Mouse (Mus musculus): ENCODE data around the gene Nupr1. TPM values are rescaled to one million over a fixed set of nuclear protein-coding genes. Genes with fewer than 3 reads are reported as not detected.

Nupr1 gene
- polyA plus RNA-seq, 1 experiment from 2014 or later, result 24.5 TPM

DNA sequence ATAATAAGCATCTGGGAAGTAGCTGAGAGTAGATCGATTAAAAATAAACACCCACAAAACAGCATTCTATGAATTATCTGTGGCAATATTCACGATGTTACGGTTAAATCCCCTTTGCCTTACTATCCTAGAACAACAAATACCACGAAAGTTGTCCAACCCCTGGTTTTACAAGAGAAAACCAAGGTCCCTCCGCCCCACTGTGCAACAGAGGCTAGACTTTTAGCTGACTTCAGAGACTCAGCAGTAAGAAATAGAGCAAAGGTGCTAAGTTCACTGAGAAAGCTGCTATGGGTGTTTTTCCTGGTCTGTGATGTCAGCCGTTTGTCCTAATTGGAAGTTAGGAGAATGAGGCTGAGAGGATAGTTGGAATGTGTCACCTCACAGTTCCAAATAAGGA is 46.9 kb downstream of the Nupr1 start:
- Histone ChIP-seq H3K4me2 (ENCODE audit: low read length) (peak overlapping the region; percentile 61), H3K9ac (ENCODE audit: low read depth, low read length) (peak overlapping the region; percentile 56; the same call in 1 of the 2 replicates), H3K36me3 (ENCODE audit: insufficient read depth, low read length) (no peaks in the 10 kb centered on the region), H3K27ac (peak overlapping the region; percentile 89; the same call in 1 of the 2 replicates), H3K9me3 (replicated peaks; ENCODE audit: low read length) (no peaks in the 10 kb centered on the region), H3K27me3 (ENCODE audit: insufficient read depth, low read length) (no peaks in the 10 kb centered on the region), H3K4me3 (replicated peaks; ENCODE audit: low read depth, low read length) (peak overlapping the region; percentile 52), H3K4me1 (replicated peaks; ENCODE audit: insufficient read depth, low read length) (no peaks in the 10 kb centered on the region; the same call in 1 of the 2 replicates)
- 52% methylated on average over 6 of the region's 6 CpGs for WGBS
- no peak for ATAC-seq (replicated peaks; ENCODE audit: low FRiP score, low read depth)
- DNase-seq (ENCODE audit: low spot score), result peak; percentile 12
- TF ChIP-seq CTCF (IDR thresholded peaks at IDR 0.05; ENCODE audit: low read depth), result no peak

DNA sequence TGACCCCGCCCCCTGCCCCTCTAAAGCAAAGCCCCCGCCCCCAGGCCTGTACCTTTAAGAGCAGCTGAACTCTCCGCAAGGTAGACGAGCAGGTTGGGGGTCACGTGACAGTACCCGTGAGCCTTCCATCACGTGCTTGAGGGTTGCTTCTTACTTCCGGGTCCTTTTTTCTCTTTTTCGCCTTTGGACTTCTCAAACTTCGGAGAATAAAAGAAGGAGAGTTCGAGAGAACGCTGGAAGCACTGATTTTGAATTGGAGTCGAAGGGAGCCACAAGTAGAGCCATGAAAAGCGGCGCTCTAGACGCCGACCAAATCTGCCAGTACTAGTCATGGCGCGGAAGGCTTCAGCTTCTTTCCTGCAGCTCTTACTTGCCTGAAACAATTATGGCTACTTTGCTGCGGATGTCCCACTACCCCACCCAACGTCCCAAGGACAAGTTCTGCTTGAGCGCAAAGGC is 47.4 kb downstream of the Nupr1 start:
- Histone ChIP-seq H3K4me2 (ENCODE audit: low read length) (peak overlapping the region; percentile 61), H3K9me3 (replicated peaks; ENCODE audit: low read length) (no peaks in the 10 kb centered on the region), H3K27me3 (ENCODE audit: insufficient read depth, low read length) (no peaks in the 10 kb centered on the region), H3K9ac (ENCODE audit: low read depth, low read length) (peak overlapping the region; percentile 56), H3K4me3 (replicated peaks; ENCODE audit: low read depth, low read length) (peak overlapping the region; percentile 52), H3K27ac (peak overlapping the region; percentile 89), H3K4me1 (replicated peaks; ENCODE audit: insufficient read depth, low read length) (no peaks in the 10 kb centered on the region; the same call in 1 of the 2 replicates), H3K36me3 (ENCODE audit: insufficient read depth, low read length) (0 out of 2 replicates have a peak, but pooled peaks cover 3% of the 10 kb centered on the region)
- no peak for TF ChIP-seq CTCF (IDR thresholded peaks at IDR 0.05; ENCODE audit: low read depth)
- ATAC-seq (replicated peaks; ENCODE audit: low FRiP score, low read depth) (peak; percentile 82), DNase-seq (ENCODE audit: low spot score) (peak; percentile 93)
- WGBS, result under 1% methylated on average over 22 of the region's 22 CpGs

DNA sequence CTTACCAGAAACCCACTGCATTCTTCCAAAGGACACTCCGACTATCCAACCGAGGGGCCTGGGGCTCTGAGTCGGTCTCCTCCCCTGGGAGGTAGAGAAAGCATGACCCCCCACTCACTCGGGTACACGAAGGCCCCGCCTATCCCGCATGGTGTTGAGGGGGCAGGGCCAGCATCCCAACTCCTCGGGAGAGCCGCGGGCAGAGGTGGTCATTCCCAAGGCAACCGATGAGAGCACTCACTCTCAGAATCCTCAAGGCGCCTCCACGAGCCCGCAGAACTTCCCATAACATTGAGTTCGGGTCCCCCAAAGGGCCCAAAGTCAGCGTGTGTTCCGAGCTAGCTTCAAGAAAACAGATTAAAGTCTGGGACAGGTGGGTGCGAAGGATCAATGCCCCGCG is 47.9 kb downstream of the Nupr1 start:
- Histone ChIP-seq H3K9ac (ENCODE audit: low read depth, low read length) (peak overlapping the region; percentile 56), H3K27ac (0 out of 2 replicates have a peak overlapping the region, but pooled peaks have one; percentile 14), H3K4me1 (replicated peaks; ENCODE audit: insufficient read depth, low read length) (no peaks in the 10 kb centered on the region; the same call in 1 of the 2 replicates), H3K9me3 (replicated peaks; ENCODE audit: low read length) (no peaks in the 10 kb centered on the region), H3K36me3 (ENCODE audit: insufficient read depth, low read length) (0 out of 2 replicates have a peak, but pooled peaks cover 7% of the 10 kb centered on the region), H3K4me3 (replicated peaks; ENCODE audit: low read depth, low read length) (peak overlapping the region; percentile 52), H3K4me2 (ENCODE audit: low read length) (peak overlapping the region; percentile 61), H3K27me3 (ENCODE audit: insufficient read depth, low read length) (no peaks in the 10 kb centered on the region)
- ATAC-seq (replicated peaks; ENCODE audit: low FRiP score, low read depth) (peak; percentile 73), DNase-seq (ENCODE audit: low spot score) (peak; percentile 54)
- 2% methylated on average over 20 of the region's 20 CpGs for WGBS
- no peak for TF ChIP-seq CTCF (IDR thresholded peaks at IDR 0.05; ENCODE audit: low read depth)

DNA sequence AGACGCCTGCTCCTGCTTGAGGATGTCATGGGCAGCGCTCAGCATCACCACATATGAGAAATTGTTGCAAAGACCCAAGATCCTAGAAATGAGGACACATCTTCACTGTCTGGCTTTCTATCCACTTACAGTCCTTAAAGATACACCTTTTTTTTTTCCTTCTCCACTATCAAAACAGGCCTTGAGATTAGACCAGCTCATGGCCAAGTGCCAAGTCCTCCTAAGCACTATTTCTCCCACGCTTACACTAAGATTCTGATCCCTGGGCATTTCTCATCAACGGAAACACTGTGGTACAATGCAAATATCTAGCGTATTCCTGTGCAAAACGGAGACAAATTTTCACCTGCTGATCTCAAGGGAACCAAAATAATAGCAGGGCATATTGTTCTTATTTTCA is 49.0 kb downstream of the Nupr1 start:
- no peak for DNase-seq (ENCODE audit: low spot score)
- WGBS, result 84% methylated on average over 6 of the region's 6 CpGs
- Histone ChIP-seq H3K36me3 (ENCODE audit: insufficient read depth, low read length) (0 out of 2 replicates have a peak, but pooled peaks cover 12% of the 10 kb centered on the region), H3K27ac (no peak overlapping the region), H3K4me3 (replicated peaks; ENCODE audit: low read depth, low read length) (no peak overlapping the region), H3K9me3 (replicated peaks; ENCODE audit: low read length) (no peaks in the 10 kb centered on the region), H3K4me2 (ENCODE audit: low read length) (no peak overlapping the region), H3K27me3 (ENCODE audit: insufficient read depth, low read length) (no peaks in the 10 kb centered on the region), H3K9ac (ENCODE audit: low read depth, low read length) (no peak overlapping the region), H3K4me1 (replicated peaks; ENCODE audit: insufficient read depth, low read length) (no peaks in the 10 kb centered on the region; the same call in 1 of the 2 replicates)
- ATAC-seq (replicated peaks; ENCODE audit: low FRiP score, low read depth), result no peak
- TF ChIP-seq CTCF (IDR thresholded peaks at IDR 0.05; ENCODE audit: low read depth), result no peak

DNA sequence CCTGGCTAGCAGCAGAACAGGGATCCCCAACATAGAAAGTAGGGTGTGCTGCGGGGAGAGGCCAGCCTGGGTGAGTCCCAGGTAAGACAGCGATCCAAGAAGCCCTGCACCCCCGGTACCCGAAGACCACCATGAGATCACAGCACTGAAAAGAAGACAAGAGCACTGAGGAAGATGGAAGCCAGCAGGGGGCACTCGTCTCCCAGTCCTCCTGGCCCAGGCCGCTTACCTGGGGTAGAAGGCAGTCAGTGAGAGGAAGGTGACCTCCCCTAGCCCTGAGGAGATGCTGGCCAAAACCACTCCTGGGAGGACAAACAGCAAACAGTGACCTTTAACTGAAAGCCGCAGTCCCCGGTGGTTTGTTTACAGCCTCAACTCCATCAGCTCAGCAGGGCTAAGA is 51.5 kb downstream of the Nupr1 start:
- Histone ChIP-seq H3K27me3 (ENCODE audit: insufficient read depth, low read length) (no peaks in the 10 kb centered on the region), H3K4me2 (ENCODE audit: low read length) (no peak overlapping the region), H3K4me1 (replicated peaks; ENCODE audit: insufficient read depth, low read length) (no peaks in the 10 kb centered on the region; the same call in 1 of the 2 replicates), H3K36me3 (ENCODE audit: insufficient read depth, low read length) (peaks cover 20% of the 10 kb centered on the region; the same call in 1 of the 2 replicates), H3K9ac (ENCODE audit: low read depth, low read length) (no peak overlapping the region), H3K27ac (no peak overlapping the region), H3K4me3 (replicated peaks; ENCODE audit: low read depth, low read length) (no peak overlapping the region), H3K9me3 (replicated peaks; ENCODE audit: low read length) (no peaks in the 10 kb centered on the region)
- DNase-seq (ENCODE audit: low spot score) (peak; percentile 28), ATAC-seq (replicated peaks; ENCODE audit: low FRiP score, low read depth) (no peak)
- peak; percentile 72 for TF ChIP-seq CTCF (IDR thresholded peaks at IDR 0.05; ENCODE audit: low read depth)
- 62% methylated on average over 8 of the region's 8 CpGs for WGBS

DNA sequence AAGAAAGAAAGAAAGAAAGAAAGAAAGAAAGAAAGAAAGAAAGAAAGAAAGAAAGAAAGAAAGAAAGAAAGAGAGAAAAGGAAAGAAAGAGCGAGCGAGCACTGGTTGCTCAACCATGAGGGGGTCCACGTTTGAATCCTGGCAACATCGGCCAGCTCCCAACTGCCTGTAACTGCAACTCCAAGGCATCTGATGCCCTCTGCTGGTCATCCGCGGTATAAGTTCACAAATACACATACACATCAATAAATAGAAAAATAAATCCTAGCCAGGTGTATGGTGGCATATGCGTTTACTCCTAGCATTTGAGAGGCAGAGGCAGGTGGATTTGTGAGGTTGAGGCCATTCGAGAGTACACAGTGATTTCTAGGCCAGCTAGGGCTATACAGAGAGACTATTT is 53.7 kb downstream of the Nupr1 start:
- Histone ChIP-seq H3K9ac (ENCODE audit: low read depth, low read length) (no peak overlapping the region), H3K9me3 (replicated peaks; ENCODE audit: low read length) (no peaks in the 10 kb centered on the region), H3K4me3 (replicated peaks; ENCODE audit: low read depth, low read length) (no peak overlapping the region), H3K4me2 (ENCODE audit: low read length) (no peak overlapping the region), H3K4me1 (replicated peaks; ENCODE audit: insufficient read depth, low read length) (no peaks in the 10 kb centered on the region), H3K36me3 (ENCODE audit: insufficient read depth, low read length) (peaks cover 24% of the 10 kb centered on the region; the same call in 1 of the 2 replicates), H3K27ac (no peak overlapping the region), H3K27me3 (ENCODE audit: insufficient read depth, low read length) (no peaks in the 10 kb centered on the region)
- DNase-seq (ENCODE audit: low spot score), result peak; percentile 60
- WGBS, result 57% methylated on average over 8 of the region's 8 CpGs
- no peak for ATAC-seq (replicated peaks; ENCODE audit: low FRiP score, low read depth)
- TF ChIP-seq CTCF (IDR thresholded peaks at IDR 0.05; ENCODE audit: low read depth), result peak; percentile 70

Small RNAs within 50 kb of the gene (microRNA-seq; reads per million reads assigned to microRNA genes)
- 1.2 reads per million for gene Mir7059

Other genes starting within 250 kb of the Nupr1 start
- gene Nfatc2ip, start 234.1 kb downstream of the Nupr1 start, polyA plus RNA-seq (2015; fragmentation: Nextera tagmentation; extraction: Ambion mirVana), result 2.0 and 2.5 TPM in 2 replicates
- gene Cd19, start 216.0 kb downstream of the Nupr1 start, polyA plus RNA-seq (2015; fragmentation: Nextera tagmentation; extraction: Ambion mirVana), result 0.10 and 0.16 TPM in 2 replicates
- gene Rabep2, start 202.1 kb downstream of the Nupr1 start, polyA plus RNA-seq (2015; fragmentation: Nextera tagmentation; extraction: Ambion mirVana), result 29.7 and 31.7 TPM in 2 replicates
- gene Atp2a1, start 167.8 kb downstream of the Nupr1 start, polyA plus RNA-seq (2015; fragmentation: Nextera tagmentation; extraction: Ambion mirVana), result 0.45 and 0.71 TPM in 2 replicates
- gene Sh2b1, start 155.4 kb downstream of the Nupr1 start, polyA plus RNA-seq (2015; fragmentation: Nextera tagmentation; extraction: Ambion mirVana), result 44.1 and 44.8 TPM in 2 replicates
- gene Tufm, start 143.5 kb downstream of the Nupr1 start, polyA plus RNA-seq (2015; fragmentation: Nextera tagmentation; extraction: Ambion mirVana), result 117 and 134 TPM in 2 replicates
- gene Atxn2l, start 127.4 kb downstream of the Nupr1 start, polyA plus RNA-seq (2015; fragmentation: Nextera tagmentation; extraction: Ambion mirVana), result 30.2 and 30.3 TPM in 2 replicates
- 213 and 217 TPM in 2 replicates for gene Eif3c, start 64.5 kb downstream of the Nupr1 start, polyA plus RNA-seq (2015; fragmentation: Nextera tagmentation; extraction: Ambion mirVana)
- 1.2 and 1.3 TPM in 2 replicates for gene Apobr, start 45.9 kb downstream of the Nupr1 start, polyA plus RNA-seq (2015; fragmentation: Nextera tagmentation; extraction: Ambion mirVana)
- gene Cln3, start 45.0 kb downstream of the Nupr1 start, polyA plus RNA-seq (2015; fragmentation: Nextera tagmentation; extraction: Ambion mirVana), result 34.4 and 36.9 TPM in 2 replicates
- not detected in 2 replicates for gene Il27, start 35.9 kb downstream of the Nupr1 start, polyA plus RNA-seq (2015; fragmentation: Nextera tagmentation; extraction: Ambion mirVana)
- 37.8 and 38.6 TPM in 2 replicates for gene Sgf29, start 18.4 kb upstream of the Nupr1 start, polyA plus RNA-seq (2015; fragmentation: Nextera tagmentation; extraction: Ambion mirVana)
- 13.4 and 17.3 TPM in 2 replicates for gene Sult1a1, start 45.6 kb upstream of the Nupr1 start, polyA plus RNA-seq (2015; fragmentation: Nextera tagmentation; extraction: Ambion mirVana)
- gene Bola2, start 64.5 kb upstream of the Nupr1 start, polyA plus RNA-seq (2015; fragmentation: Nextera tagmentation; extraction: Ambion mirVana), result 140 and 145 TPM in 2 replicates
- 7.1 and 9.0 TPM in 2 replicates for gene Slx1b, start 64.9 kb upstream of the Nupr1 start, polyA plus RNA-seq (2015; fragmentation: Nextera tagmentation; extraction: Ambion mirVana)
- gene Coro1a, start 76.9 kb upstream of the Nupr1 start, polyA plus RNA-seq (2015; fragmentation: Nextera tagmentation; extraction: Ambion mirVana), result 13.1 and 14.6 TPM in 2 replicates
- gene Mapk3, start 128.7 kb upstream of the Nupr1 start, polyA plus RNA-seq (2015; fragmentation: Nextera tagmentation; extraction: Ambion mirVana), result 63.0 and 66.1 TPM in 2 replicates
- gene Gdpd3, start 135.5 kb upstream of the Nupr1 start, polyA plus RNA-seq (2015; fragmentation: Nextera tagmentation; extraction: Ambion mirVana), result 3.7 and 6.4 TPM in 2 replicates
- 158 and 188 TPM in 2 replicates for gene Ypel3, start 146.1 kb upstream of the Nupr1 start, polyA plus RNA-seq (2015; fragmentation: Nextera tagmentation; extraction: Ambion mirVana)
- 0.21 and 0.26 TPM in 2 replicates for gene Tbx6, start 150.6 kb upstream of the Nupr1 start, polyA plus RNA-seq (2015; fragmentation: Nextera tagmentation; extraction: Ambion mirVana)
- 189 and 192 TPM in 2 replicates for gene Ppp4c, start 161.6 kb upstream of the Nupr1 start, polyA plus RNA-seq (2015; fragmentation: Nextera tagmentation; extraction: Ambion mirVana)
- gene Fam57b, start 166.8 kb upstream of the Nupr1 start, polyA plus RNA-seq (2015; fragmentation: Nextera tagmentation; extraction: Ambion mirVana), result 0.11 and 0.14 TPM in 2 replicates
- 0.37 TPM in 1 of 2 replicates, not detected in the other for gene 4930451I11Rik, start 200.8 kb upstream of the Nupr1 start, polyA plus RNA-seq (2015; fragmentation: Nextera tagmentation; extraction: Ambion mirVana)
- gene Doc2a, start 216.6 kb upstream of the Nupr1 start, polyA plus RNA-seq (2015; fragmentation: Nextera tagmentation; extraction: Ambion mirVana), result 7.6 and 7.7 TPM in 2 replicates
- 16.3 and 20.5 TPM in 2 replicates for gene Hirip3, start 231.1 kb upstream of the Nupr1 start, polyA plus RNA-seq (2015; fragmentation: Nextera tagmentation; extraction: Ambion mirVana)
- gene Ino80e, start 231.5 kb upstream of the Nupr1 start, polyA plus RNA-seq (2015; fragmentation: Nextera tagmentation; extraction: Ambion mirVana), result 67.1 and 68.7 TPM in 2 replicates

Measured in kidney, postnatal 0 days (tissue).